Mouse (Mus musculus) right cerebral cortex, postnatal 4 days (tissue): Measurements from ENCODE around the gene Angptl4.
"Not testable (repeated sequence)": the region's sequence is repeated elsewhere in the genome, so short reads cannot be mapped to it uniquely, and the experiment has no call there.

Experiments used
- DNase-seq: peaks from one replicate; pipeline ENCODE4 v3.0.0-alpha.2; 2022

Gene Angptl4

GRCm38 (mm10) chr17:33755418-33756107 is 26.1 kb downstream of the Angptl4 start:
- no peak for DNase-seq

GRCm38 (mm10) chr17:33754656-33755055 is 27.0 kb downstream of the Angptl4 start:
- DNase-seq: no peak

- DNase-seq: no peak
Observed at GRCm38 (mm10) chr17:33752297-33752696, 29.3 kb downstream of the Angptl4 start.

- no peak for DNase-seq
Observed at GRCm38 (mm10) chr17:33751181-33751580, 30.4 kb downstream of the Angptl4 start.

- DNase-seq: no peak
Observed at GRCm38 (mm10) chr17:33749451-33749850, 32.2 kb downstream of the Angptl4 start.

- DNase-seq: no peak
Observed at GRCm38 (mm10) chr17:33746011-33746410, 35.6 kb downstream of the Angptl4 start.

- no peak for DNase-seq
Observed at GRCm38 (mm10) chr17:33744686-33745384, 36.8 kb downstream of the Angptl4 start.

GRCm38 (mm10) chr17:33742420-33742819 is 39.2 kb downstream of the Angptl4 start:
- no peak for DNase-seq

GRCm38 (mm10) chr17:33733526-33733925 is 48.1 kb downstream of the Angptl4 start:
- DNase-seq: not testable (repeated sequence)

- DNase-seq: not testable (repeated sequence)
Observed at GRCm38 (mm10) chr17:33732556-33733083, 49.0 kb downstream of the Angptl4 start.

GRCm38 (mm10) chr17:33729215-33729614 is 52.4 kb downstream of the Angptl4 start:
- no peak for DNase-seq

- DNase-seq: no peak
Observed at GRCm38 (mm10) chr17:33728396-33728795, 53.2 kb downstream of the Angptl4 start.
